Mouse (Mus musculus): ENCODE results near the gene Wdr91. TPM values are rescaled to one million over a fixed set of nuclear protein-coding genes. Genes with fewer than 3 reads are reported as not detected.

Wdr91 gene
- 56.0 and 60.5 TPM in 2 replicates for polyA plus RNA-seq (2012; rRNA removed)

DNA sequence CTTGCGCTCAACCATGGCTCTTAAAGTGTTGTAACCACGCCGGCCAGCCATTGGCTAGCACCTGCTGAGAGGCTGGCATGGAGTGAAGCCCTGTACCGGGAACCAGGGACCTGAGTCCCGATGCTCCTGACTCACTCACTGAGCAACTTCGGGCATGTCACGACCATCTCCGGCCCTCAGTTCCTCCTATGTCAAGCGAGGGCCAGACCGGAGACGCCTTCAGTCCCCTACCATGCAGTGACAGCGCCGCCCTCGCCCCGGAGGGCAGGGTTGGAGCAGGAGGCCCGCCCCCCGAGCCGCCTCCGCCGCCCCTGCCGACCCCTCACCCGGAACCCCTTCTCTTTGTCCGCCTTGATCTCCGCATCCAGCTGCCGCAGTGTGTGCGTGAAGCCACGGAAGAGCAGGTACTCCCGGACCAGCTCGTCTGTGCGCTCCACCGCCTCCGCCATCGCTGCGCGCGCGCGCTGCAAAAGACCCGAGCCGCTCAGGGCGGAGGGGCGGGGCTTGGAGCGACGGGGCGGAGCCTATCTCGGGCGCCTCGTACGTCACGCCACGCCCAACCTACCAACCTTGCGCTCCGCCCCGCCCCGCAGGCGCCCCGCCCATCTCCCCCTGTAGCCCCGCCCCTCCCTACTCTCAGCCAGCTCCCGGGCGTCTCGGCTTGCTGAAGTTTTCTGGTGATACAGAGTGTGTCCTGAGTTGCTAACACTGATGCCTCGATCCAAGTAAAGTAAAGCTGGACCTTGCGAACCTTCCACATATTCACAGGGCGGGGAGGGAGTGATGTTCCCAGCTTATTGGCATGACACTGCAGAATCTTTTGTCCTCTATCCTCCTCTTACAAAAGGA is at the start of gene Wdr91:
Wdr91 (minus strand) TSS at position 506 of the 849 bp plus-strand sequence.
- TF ChIP-seq POLR2A (IDR thresholded peaks at IDR 0.05; ENCODE audit: low read depth, low read length), result peak; percentile 81
- no peak for TF ChIP-seq CTCF (conservative IDR thresholded peaks at IDR 0.05; ENCODE audit: insufficient read depth, insufficient read length, low read depth, low read length)
- Histone ChIP-seq H3K27me3 (replicated peaks; ENCODE audit: control insufficient read depth, insufficient read depth, low read length) (no peaks in the 10 kb centered on the region), H3K4me1 (ENCODE audit: control insufficient read depth, insufficient read depth, low read length) (peaks cover 27% of the 10 kb centered on the region), H3K27ac (ENCODE audit: insufficient read depth, low read depth, low read length) (peak within 1 kb of the TSS; percentile 52), H3K4me3 (ENCODE audit: insufficient read depth, low read depth, low read length) (peak within 1 kb of the TSS; percentile 73), H3K36me3 (ENCODE audit: control insufficient read depth, insufficient read depth, low read length) (no peaks in the 10 kb centered on the region; the same call in 1 of the 2 replicates)
- peak; percentile 96 for DNase-seq
- under 1% methylated on average over 64 of the region's 64 CpGs for WGBS

DNA sequence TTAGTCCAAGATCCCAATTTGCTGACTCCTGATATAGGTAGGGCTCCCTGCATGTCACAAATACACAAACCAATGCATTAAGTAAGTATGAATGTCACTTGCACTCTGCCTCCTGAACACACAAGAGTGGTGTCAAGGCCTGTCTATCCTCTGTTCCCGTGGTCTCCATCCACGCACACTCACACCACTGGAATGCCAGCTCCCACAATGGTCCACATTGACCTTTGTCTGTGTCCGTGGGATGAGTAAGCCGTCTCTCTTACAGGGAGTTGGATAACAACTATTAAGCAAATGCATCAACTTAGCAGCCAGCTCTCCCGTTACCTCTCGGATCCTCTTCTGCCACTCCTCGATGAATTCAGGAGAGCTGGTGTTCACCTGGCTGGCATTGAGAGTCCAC is 48.5 kb upstream of the Wdr91 start:
- H3K27ac ChIP-seq (ENCODE audit: insufficient read depth, low read depth, low read length), result no peak overlapping the region
- H3K4me3 ChIP-seq (ENCODE audit: insufficient read depth, low read depth, low read length), result no peak overlapping the region
- H3K36me3 ChIP-seq (ENCODE audit: control insufficient read depth, insufficient read depth, low read length), result no peaks in the 10 kb centered on the region
- TF ChIP-seq CTCF (conservative IDR thresholded peaks at IDR 0.05; ENCODE audit: insufficient read depth, insufficient read length, low read depth, low read length), result no peak
- no peak for TF ChIP-seq POLR2A (IDR thresholded peaks at IDR 0.05; ENCODE audit: low read depth, low read length)
- H3K4me1 ChIP-seq (ENCODE audit: control insufficient read depth, insufficient read depth, low read length), result no peaks in the 10 kb centered on the region
- no peak for DNase-seq
- WGBS, result 75% methylated on average over 7 of the region's 7 CpGs
- H3K27me3 ChIP-seq (replicated peaks; ENCODE audit: control insufficient read depth, insufficient read depth, low read length), result no peaks in the 10 kb centered on the region

DNA sequence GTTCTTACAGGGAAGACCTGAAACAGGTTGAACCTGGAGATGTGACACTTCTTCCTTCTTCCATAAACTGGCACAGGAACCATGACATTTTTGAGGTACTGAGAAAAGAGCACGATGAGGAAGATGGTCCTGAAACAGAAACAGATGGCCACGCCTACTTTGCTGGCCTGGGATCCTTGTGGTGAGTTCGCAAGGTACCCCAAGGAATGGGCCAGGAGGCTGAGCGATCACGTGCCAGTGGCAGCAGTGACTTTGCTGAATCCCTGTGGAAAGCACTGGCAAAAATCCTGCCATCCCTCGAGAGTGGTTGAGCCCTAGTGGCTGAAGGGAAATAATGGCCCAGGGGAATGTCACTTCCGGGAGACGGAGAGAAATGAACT is 45.2 kb upstream of the Wdr91 start:
- Histone ChIP-seq H3K4me3 (ENCODE audit: insufficient read depth, low read depth, low read length) (no peak overlapping the region), H3K27ac (ENCODE audit: insufficient read depth, low read depth, low read length) (no peak overlapping the region), H3K27me3 (replicated peaks; ENCODE audit: control insufficient read depth, insufficient read depth, low read length) (no peaks in the 10 kb centered on the region), H3K36me3 (ENCODE audit: control insufficient read depth, insufficient read depth, low read length) (no peaks in the 10 kb centered on the region), H3K4me1 (ENCODE audit: control insufficient read depth, insufficient read depth, low read length) (no peaks in the 10 kb centered on the region)
- WGBS, result 44% methylated on average over 8 of the region's 8 CpGs
- DNase-seq, result no peak
- TF ChIP-seq POLR2A (IDR thresholded peaks at IDR 0.05; ENCODE audit: low read depth, low read length), result no peak
- TF ChIP-seq CTCF (conservative IDR thresholded peaks at IDR 0.05; ENCODE audit: insufficient read depth, insufficient read length, low read depth, low read length), result no peak

DNA sequence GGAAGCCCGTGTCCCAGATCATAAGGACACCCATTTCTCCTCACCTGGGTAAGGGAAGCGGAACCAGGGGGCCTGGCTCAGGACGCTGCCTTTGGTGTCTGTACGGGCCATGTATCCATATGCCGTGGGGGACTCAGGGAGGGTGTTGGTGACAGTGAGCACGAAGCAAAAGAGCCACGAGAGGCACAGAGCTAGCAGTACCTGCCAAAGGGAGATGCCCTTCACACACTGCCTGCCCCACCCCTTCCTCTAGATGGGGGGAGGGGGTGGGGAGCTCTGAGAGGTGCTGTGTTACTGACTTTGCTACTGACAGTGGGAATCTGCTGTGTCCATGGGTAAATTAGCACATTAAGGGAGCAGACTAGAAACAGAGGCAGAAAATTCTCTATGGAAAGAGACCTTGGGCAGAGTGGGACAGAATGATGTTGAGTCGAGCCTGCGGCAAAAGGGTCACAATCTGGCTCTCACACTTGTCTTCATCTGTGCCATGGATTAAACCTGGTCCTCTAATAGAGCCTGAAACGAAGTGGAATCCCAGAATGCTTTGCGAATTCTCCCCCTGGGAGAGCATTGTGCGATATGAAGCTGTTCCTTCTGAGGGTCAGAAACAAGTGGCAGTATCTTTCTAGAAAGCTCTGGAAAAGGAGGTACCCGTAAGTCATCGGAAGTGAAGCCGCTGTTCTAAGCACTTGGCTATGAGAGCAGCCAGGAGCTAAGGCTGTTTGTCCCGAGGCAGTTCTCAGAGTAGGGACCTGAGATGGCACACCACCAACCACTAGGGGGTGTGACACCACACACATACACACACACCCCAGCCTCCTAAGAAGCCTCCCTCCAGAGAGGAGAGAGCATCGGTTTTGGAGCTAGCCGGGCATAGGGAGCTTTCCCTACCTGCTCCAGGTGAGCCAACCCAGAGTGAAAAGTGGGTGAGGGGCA is 44.5 kb upstream of the Wdr91 start:
- 51% methylated on average over 18 of the region's 18 CpGs for WGBS
- TF ChIP-seq POLR2A (IDR thresholded peaks at IDR 0.05; ENCODE audit: low read depth, low read length) (no peak), CTCF (conservative IDR thresholded peaks at IDR 0.05; ENCODE audit: insufficient read depth, insufficient read length, low read depth, low read length) (peak; percentile 71)
- H3K4me3 ChIP-seq (ENCODE audit: insufficient read depth, low read depth, low read length), result no peak overlapping the region
- no peaks in the 10 kb centered on the region for H3K27me3 ChIP-seq (replicated peaks; ENCODE audit: control insufficient read depth, insufficient read depth, low read length)
- H3K36me3 ChIP-seq (ENCODE audit: control insufficient read depth, insufficient read depth, low read length), result no peaks in the 10 kb centered on the region
- peak; percentile 30 for DNase-seq
- H3K4me1 ChIP-seq (ENCODE audit: control insufficient read depth, insufficient read depth, low read length), result no peaks in the 10 kb centered on the region
- H3K27ac ChIP-seq (ENCODE audit: insufficient read depth, low read depth, low read length), result no peak overlapping the region

DNA sequence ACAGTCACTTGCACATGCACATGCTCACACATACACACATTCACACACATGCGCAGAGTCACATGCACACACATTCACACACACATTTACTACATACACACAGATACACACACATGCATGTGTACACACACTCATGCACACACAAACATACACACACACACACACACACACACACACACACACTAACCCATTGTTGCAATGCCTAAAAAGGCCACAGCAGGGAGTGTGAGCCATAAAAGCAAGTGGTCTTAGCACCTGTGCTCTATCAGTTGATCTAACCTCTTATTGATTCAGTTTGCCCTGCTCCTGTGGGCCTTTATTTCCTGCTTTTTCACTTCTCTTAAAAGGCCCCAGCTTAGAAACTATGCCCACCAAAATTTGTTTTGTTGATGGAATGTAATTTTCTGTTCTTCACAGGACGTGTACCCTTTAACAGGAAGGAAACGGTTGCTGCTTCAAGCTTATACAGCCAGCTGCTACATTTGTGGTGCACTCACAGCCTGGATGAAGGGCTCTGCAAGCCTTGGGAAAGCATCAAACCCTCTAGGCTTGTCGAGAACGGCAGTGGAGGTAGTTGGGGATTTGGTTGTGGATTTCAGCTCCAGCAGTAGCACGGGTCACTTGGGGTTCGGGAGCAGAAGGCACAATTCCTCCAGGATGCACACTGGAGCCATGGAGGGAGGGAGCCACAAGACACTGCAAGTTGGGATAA is 41.4 kb upstream of the Wdr91 start:
- Histone ChIP-seq H3K36me3 (ENCODE audit: control insufficient read depth, insufficient read depth, low read length) (no peaks in the 10 kb centered on the region), H3K27me3 (replicated peaks; ENCODE audit: control insufficient read depth, insufficient read depth, low read length) (no peaks in the 10 kb centered on the region), H3K4me3 (ENCODE audit: insufficient read depth, low read depth, low read length) (no peak overlapping the region), H3K4me1 (ENCODE audit: control insufficient read depth, insufficient read depth, low read length) (no peaks in the 10 kb centered on the region), H3K27ac (ENCODE audit: insufficient read depth, low read depth, low read length) (no peak overlapping the region)
- TF ChIP-seq POLR2A (IDR thresholded peaks at IDR 0.05; ENCODE audit: low read depth, low read length) (no peak), CTCF (conservative IDR thresholded peaks at IDR 0.05; ENCODE audit: insufficient read depth, insufficient read length, low read depth, low read length) (no peak)
- WGBS, result 63% methylated on average over 7 of the region's 7 CpGs
- no peak for DNase-seq

DNA sequence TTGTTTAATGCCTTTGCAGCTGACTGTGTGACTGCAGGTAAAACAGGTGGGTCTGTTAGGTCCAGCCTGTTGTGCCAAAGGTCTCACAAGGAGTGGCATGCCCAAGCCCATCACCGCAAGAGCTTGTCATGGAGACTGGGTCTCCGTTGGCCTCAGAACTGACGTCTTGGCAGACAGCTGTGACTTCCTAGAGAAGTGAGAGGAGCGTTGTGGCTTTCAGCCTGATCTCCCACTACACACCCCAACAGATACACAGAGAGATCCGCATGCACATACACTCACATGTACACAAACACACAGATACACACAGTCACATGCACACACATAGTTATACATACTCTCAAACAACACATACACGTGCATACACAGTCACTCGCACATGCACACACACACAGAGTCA is 40.8 kb upstream of the Wdr91 start:
- TF ChIP-seq POLR2A (IDR thresholded peaks at IDR 0.05; ENCODE audit: low read depth, low read length), result no peak
- TF ChIP-seq CTCF (conservative IDR thresholded peaks at IDR 0.05; ENCODE audit: insufficient read depth, insufficient read length, low read depth, low read length), result no peak
- Histone ChIP-seq H3K4me1 (ENCODE audit: control insufficient read depth, insufficient read depth, low read length) (no peaks in the 10 kb centered on the region), H3K4me3 (ENCODE audit: insufficient read depth, low read depth, low read length) (no peak overlapping the region), H3K27ac (ENCODE audit: insufficient read depth, low read depth, low read length) (no peak overlapping the region), H3K36me3 (ENCODE audit: control insufficient read depth, insufficient read depth, low read length) (no peaks in the 10 kb centered on the region), H3K27me3 (replicated peaks; ENCODE audit: control insufficient read depth, insufficient read depth, low read length) (no peaks in the 10 kb centered on the region)
- DNase-seq, result no peak
- 91% methylated on average over 7 of the region's 7 CpGs for WGBS

Measured in kidney, adult 2 months (tissue).